Mouse (Mus musculus) midbrain, postnatal 0 days (tissue): ENCODE results near the gene Hdac10. TPM values are rescaled to one million over a fixed set of nuclear protein-coding genes. Genes with fewer than 3 reads are reported as not detected.

ENCODE experiments used
- ATAC-seq: fragments of 200-750 bp; cut with Nextera tagmentation; 2 replicates; pipeline ENCODE4 v1.8.0; 2017; ENCODE audit warnings: moderate number of reproducible peaks, mild to moderate bottlenecking, moderate TSS enrichment, moderate library complexity; ENCODE audit not compliant: low FRiP score
- DNase-seq: peaks from one replicate; pipeline ENCODE4 v3.0.0-alpha.2; 2015; ENCODE audit warnings: low spot score
- H3K27ac ChIP-seq: fragments of 300-500 bp; sonication (generic); 2 replicates; pipeline ENCODE4 v1.5.1; 2014; ENCODE audit warnings: low read depth, mild to moderate bottlenecking, low read length, mixed read lengths
- H3K27me3 ChIP-seq: fragments of 300-500 bp; sonication (generic); 2 replicates; pipeline ENCODE4 v1.6.1; 2014; ENCODE audit warnings: low read length, control low read depth, mixed read lengths; ENCODE audit not compliant: insufficient read depth
- H3K36me3 ChIP-seq: fragments of 300-500 bp; sonication (generic); 2 replicates; pipeline ENCODE4 v1.6.1; 2014; ENCODE audit warnings: low read length, control low read depth, mixed read lengths; ENCODE audit not compliant: insufficient read depth
- H3K4me1 ChIP-seq: fragments of 300-500 bp; sonication (generic); 2 replicates; pipeline ENCODE4 v1.6.1; 2014; ENCODE audit warnings: mild to moderate bottlenecking, control low read depth, antibody characterized with exemption, low read length, mixed read lengths; ENCODE audit not compliant: insufficient read depth
- H3K4me2 ChIP-seq: fragments of 300-500 bp; sonication (generic); 2 replicates; pipeline ENCODE4 v1.6.1; 2014; ENCODE audit warnings: low read depth, mild to moderate bottlenecking, low read length, mixed read lengths; ENCODE audit not compliant: poor library complexity, severe bottlenecking
- H3K4me3 ChIP-seq: fragments of 300-500 bp; sonication (generic); 2 replicates; pipeline ENCODE4 v1.5.1; 2014; ENCODE audit warnings: low read depth, mild to moderate bottlenecking, low read length, moderate library complexity
- H3K9ac ChIP-seq: fragments of 300-500 bp; sonication (generic); replicated peaks from 2 replicates; pipeline ENCODE4 v1.6.1; 2014; ENCODE audit warnings: mild to moderate bottlenecking, low read length, moderate library complexity, mixed read lengths; ENCODE audit not compliant: poor library complexity, severe bottlenecking
- H3K9me3 ChIP-seq: fragments of 300-500 bp; sonication (generic); 2 replicates; pipeline ENCODE4 v1.6.1; 2016; ENCODE audit warnings: low read length, control low read depth
- CTCF ChIP-seq: IDR thresholded peaks from 2 replicates; pipeline ENCODE4 v1.5.1; 2016; ENCODE audit warnings: antibody characterized with exemption, mild to moderate bottlenecking
- WGBS: fragments of 180-500 bp; shearing (Covaris S2); extraction: QIAGEN DNeasy Blood & Tissue Kit; methylation state at CpG from one replicate; pipeline ENCODE4 v1.1.7; 2014; 5-methylcytosine and 5-hydroxymethylcytosine counted together
- polyA plus RNA-seq: library from polyadenylated mRNA; unstranded; fragments of >200 nt; fragmentation: Nextera tagmentation; extraction: Ambion mirVana; gene quantifications from 2 replicates; pipeline ENCODE4 v1.2.1, GENCODE M21; 2015
- total RNA-seq: library from RNA; depleted of rRNA; stranded (reverse); fragments of >200 nt; gene quantifications from 2 replicates; pipeline ENCODE4 v1.2.3, GENCODE M21; 2014

Hdac10 gene
- total and polyA plus RNA-seq, 2 experiments from 2014 or later = 24.4 to 24.5 TPM

DNA sequence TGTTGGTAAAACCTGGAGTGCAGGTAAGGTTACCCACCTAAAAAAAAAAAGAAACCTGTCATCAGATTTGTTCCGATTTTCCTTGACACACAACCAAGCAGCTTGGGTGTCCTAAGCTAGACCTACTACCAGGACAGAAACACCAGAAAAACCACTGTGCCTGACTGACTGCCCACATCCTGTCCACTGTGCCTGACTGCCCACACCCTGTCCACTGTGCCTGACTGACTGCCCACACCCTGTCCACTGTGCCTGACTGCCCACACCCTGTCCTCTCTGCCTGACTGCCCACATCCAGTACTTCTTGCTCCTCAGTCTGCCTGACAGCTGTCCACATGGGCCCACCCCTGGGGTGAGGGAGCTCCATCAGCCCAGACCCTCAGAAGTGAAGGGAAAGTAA lies 21.5 kb downstream of the Hdac10 start:
- H3K9me3 ChIP-seq = no peaks in the 10 kb centered on the region
- no peak overlapping the region for H3K4me3 ChIP-seq
- peaks cover 86% of the 10 kb centered on the region for H3K36me3 ChIP-seq
- no peak for DNase-seq
- no peaks in the 10 kb centered on the region for H3K27me3 ChIP-seq
- no peak for TF ChIP-seq CTCF
- WGBS = 88% methylated on average over 1 of the region's 1 CpGs
- H3K9ac ChIP-seq = no peak overlapping the region
- no peaks in the 10 kb centered on the region for H3K4me1 ChIP-seq
- H3K27ac ChIP-seq = no peak overlapping the region
- no peak overlapping the region for H3K4me2 ChIP-seq
- ATAC-seq = no peak

GRCm38 (mm10) chr15:89106073-89106472 lies 22.4 kb downstream of the Hdac10 start:
- no peaks in the 10 kb centered on the region for H3K4me1 ChIP-seq
- no peaks in the 10 kb centered on the region for H3K9me3 ChIP-seq
- no peak for ATAC-seq
- H3K4me2 ChIP-seq = no peak overlapping the region
- H3K27me3 ChIP-seq = no peaks in the 10 kb centered on the region
- no peak for DNase-seq
- peaks cover 88% of the 10 kb centered on the region for H3K36me3 ChIP-seq
- H3K9ac ChIP-seq = no peak overlapping the region
- no peak for TF ChIP-seq CTCF
- H3K4me3 ChIP-seq = no peak overlapping the region
- H3K27ac ChIP-seq = no peak overlapping the region
- WGBS = 92% methylated on average over 13 of the region's 13 CpGs

- no peaks in the 10 kb centered on the region for H3K27me3 ChIP-seq
- no peaks in the 10 kb centered on the region for H3K9me3 ChIP-seq
- H3K9ac ChIP-seq = no peak overlapping the region
- no peak overlapping the region for H3K4me3 ChIP-seq
- TF ChIP-seq CTCF = no peak
- ATAC-seq (no peak), DNase-seq (no peak)
- H3K36me3 ChIP-seq = peaks cover 88% of the 10 kb centered on the region
- H3K27ac ChIP-seq = no peak overlapping the region
- WGBS = 94% methylated on average over 8 of the region's 8 CpGs
- no peak overlapping the region for H3K4me2 ChIP-seq
- no peaks in the 10 kb centered on the region for H3K4me1 ChIP-seq
Observed at GRCm38 (mm10) chr15:89104425-89104824, 24.1 kb downstream of the Hdac10 start.

GRCm38 (mm10) chr15:89103921-89104320 lies 24.6 kb downstream of the Hdac10 start:
- no peak for TF ChIP-seq CTCF
- no peaks in the 10 kb centered on the region for H3K9me3 ChIP-seq
- DNase-seq = no peak

GRCm38 (mm10) chr15:89102646-89103045 lies 25.9 kb downstream of the Hdac10 start:
- DNase-seq = no peak
- no peak overlapping the region for H3K9ac ChIP-seq
- TF ChIP-seq CTCF = no peak

More at GRCm38 (mm10) chr15:89103921-89104320, 24.6 kb downstream of the Hdac10 start:
- H3K27me3 ChIP-seq = no peaks in the 10 kb centered on the region
- H3K4me3 ChIP-seq = no peak overlapping the region
- ATAC-seq = no peak
- no peaks in the 10 kb centered on the region for H3K4me1 ChIP-seq
- WGBS = 85% methylated on average over 10 of the region's 10 CpGs
- H3K4me2 ChIP-seq = no peak overlapping the region
- peaks cover 88% of the 10 kb centered on the region for H3K36me3 ChIP-seq
- no peak overlapping the region for H3K27ac ChIP-seq
- H3K9ac ChIP-seq = no peak overlapping the region

DNA sequence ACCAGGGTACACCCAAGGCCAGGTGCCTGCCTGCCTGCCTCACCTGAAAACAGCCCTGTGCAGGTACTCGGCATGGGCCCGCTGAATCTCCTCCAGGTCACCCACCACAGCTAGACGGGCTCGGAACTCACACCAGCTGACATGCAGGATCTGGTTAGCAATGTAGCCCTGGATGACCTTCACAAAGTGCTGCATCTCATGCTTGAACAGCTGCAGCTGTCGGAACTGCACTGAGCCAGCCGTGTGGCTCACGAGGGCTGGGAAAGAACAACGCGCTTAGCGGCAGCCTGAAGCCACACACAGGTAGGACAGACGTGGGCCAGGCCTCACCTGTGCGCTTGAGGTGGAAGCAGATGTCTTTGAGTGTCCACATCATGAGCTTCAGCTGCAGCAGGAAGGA lies 27.7 kb downstream of the Hdac10 start:
- Histone ChIP-seq H3K4me3 (no peak overlapping the region), H3K27ac (no peak overlapping the region), H3K9ac (no peak overlapping the region), H3K4me2 (no peak overlapping the region), H3K4me1 (no peaks in the 10 kb centered on the region), H3K9me3 (no peaks in the 10 kb centered on the region), H3K27me3 (no peaks in the 10 kb centered on the region), H3K36me3 (peaks cover 90% of the 10 kb centered on the region)
- ATAC-seq (no peak), DNase-seq (no peak)
- WGBS = 91% methylated on average over 12 of the region's 12 CpGs
- no peak for TF ChIP-seq CTCF

More at GRCm38 (mm10) chr15:89102646-89103045, 25.9 kb downstream of the Hdac10 start:
- no peaks in the 10 kb centered on the region for H3K27me3 ChIP-seq
- H3K4me1 ChIP-seq = no peaks in the 10 kb centered on the region
- H3K4me3 ChIP-seq = no peak overlapping the region
- WGBS = 51% methylated on average over 5 of the region's 5 CpGs
- no peak for ATAC-seq
- no peak overlapping the region for H3K27ac ChIP-seq
- H3K36me3 ChIP-seq = peaks cover 86% of the 10 kb centered on the region
- H3K9me3 ChIP-seq = no peaks in the 10 kb centered on the region
- no peak overlapping the region for H3K4me2 ChIP-seq
